Mouse (Mus musculus): ENCODE measurements around the gene Mctp2.

DNA sequence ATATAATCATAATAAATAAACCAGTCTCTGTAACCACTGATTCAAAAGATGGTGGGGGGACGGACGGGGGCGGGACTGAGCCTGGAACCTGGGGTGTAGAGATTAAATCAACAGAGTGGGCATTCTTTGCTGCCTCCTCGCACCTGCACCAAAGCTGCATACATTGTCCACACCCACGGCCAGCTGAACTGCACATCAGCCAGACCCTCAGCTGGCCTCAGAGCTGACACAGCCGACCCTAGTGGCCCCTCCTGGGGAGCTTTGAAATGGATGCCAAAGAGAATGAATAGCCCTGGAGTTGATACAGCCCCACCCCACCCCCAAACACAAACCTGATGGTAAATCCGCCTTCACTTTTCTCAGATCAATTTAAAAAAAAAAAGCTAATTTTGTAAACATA, 76.5 kb downstream of the Mctp2 start:
- TF ChIP-seq CTCF (IDR thresholded peaks at IDR 0.05; ENCODE audit: low read depth) (no peak), EP300 (IDR thresholded peaks at IDR 0.05; ENCODE audit: low read depth) (no peak)
